Mouse (Mus musculus) layer of hippocampus, adult 8-10 months (tissue): Measurements from ENCODE around the gene Bend7. TPM values are rescaled to one million over a fixed set of nuclear protein-coding genes. Genes with fewer than 3 reads are reported as not detected.

Experiments
- DNase-seq, 2 experiments: peaks; one replicate each; pipeline ENCODE4 v3.0.0; 2022; ENCODE audit warnings: low spot score in 2 of 2
- total RNA-seq, 4 experiments: library from RNA; stranded (reverse); gene quantifications; 2 replicates each; pipeline ENCODE4 v1.2.4; 2022

The Bend7 gene
- total RNA-seq, 4 experiments from 2014 or later, result 1.6 to 2.2 (median 1.9) TPM

DNA sequence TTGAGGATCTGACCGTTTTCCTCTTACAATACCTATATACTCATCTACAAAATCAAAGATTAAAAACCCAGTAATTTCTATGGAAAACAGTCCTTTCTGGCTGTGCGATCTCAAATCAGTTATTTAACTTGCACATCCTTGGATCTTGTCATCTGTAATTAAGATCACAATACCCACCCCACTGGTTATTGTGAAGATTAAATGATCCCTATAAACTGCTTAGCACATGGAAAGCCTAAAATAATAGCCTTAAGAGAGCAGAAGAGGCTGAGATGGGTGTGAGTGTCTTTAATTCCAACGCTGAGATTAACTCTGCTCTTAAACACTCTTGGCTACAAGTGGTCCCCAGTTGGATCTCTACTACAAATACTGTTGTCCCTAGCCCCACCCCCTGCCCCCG lies 64.8 kb downstream of the Bend7 start:
- DNase-seq, result no peak

DNA sequence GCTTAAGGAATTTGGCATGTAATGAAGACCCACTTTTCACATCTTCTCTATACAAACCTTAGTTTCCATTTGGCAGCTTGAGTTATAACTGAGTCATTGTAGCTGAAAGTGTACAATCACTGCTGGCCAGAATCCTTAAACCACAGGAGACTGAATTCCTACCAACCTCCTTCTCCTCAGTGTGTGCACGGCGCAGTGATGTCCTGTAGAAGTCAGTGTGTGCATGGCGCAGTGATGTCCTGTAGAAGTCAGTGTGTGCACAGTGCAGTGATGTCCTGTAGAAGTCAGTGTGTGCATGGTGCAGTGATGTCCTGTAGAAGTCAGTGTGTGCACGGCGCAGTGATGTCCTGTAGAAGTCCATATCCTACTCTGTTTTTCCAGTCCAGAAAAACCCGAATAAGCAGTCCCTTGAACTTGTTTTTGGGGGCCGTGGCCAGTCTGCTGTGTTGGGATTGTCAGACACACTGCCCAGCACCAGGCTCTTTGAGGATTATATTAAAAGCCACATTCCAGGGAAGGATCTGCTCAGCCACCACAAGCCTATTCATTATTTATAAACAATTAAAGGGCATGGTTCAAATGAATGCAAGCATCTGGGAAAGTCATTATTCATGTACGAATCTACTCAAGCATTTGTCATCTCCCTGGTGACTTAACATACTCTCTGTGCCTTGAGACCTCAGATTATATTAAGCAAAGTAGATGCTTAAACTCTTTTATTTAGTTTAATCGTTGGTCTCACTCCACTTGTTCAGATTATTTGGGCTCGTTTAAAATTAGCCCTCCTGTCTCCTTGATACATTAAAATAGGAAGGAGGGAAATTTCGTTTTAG lies 65.4 kb downstream of the Bend7 start:
- no peak for DNase-seq

- DNase-seq, result no peak
Measured at GRCm38 (mm10) chr2:4784012-4784411, 66.4 kb downstream of the Bend7 start.

DNA sequence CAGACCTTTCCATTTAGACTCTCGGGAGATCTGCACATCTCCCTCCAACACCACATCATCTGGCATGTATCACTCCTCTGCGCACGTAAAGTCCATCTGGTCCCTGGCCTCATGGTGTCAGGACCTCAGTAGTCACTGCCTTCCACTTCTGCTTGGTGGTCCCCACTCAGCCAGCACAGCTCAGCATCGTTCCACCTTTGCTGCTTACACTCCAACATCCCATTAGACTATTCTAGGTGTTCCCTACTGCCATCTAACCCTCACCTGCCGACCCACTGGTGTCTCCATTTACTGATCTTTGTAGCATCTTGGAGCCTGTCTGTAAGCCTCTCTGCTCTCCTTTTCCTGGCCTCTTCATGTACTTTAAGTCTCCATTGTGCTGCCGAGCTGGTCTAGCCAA lies 67.4 kb downstream of the Bend7 start:
- no peak for DNase-seq

DNA sequence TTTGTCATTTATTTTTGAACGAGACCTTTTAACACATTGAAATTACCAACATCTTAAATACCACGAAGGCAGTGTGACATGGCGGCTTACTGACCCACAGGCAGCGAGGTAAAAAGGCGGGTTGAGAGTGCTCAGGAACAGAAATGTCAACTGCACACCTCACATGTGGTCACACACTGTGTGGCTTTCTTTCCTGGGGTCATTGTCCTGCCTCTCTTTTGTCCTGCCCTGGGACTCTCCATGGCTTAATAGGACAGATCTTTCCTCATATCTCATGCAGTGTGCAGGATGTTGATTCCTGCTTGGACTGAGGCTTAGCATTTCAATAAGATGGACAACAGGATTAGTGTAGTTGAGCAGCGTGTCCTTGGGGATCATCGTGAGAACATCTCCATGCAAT lies 69.6 kb downstream of the Bend7 start:
- no peak for DNase-seq

- DNase-seq, result no peak
Measured at GRCm38 (mm10) chr2:4791646-4792045, 74.0 kb downstream of the Bend7 start.

- DNase-seq, result no peak
Measured at GRCm38 (mm10) chr2:4792554-4792953, 74.9 kb downstream of the Bend7 start.

DNA sequence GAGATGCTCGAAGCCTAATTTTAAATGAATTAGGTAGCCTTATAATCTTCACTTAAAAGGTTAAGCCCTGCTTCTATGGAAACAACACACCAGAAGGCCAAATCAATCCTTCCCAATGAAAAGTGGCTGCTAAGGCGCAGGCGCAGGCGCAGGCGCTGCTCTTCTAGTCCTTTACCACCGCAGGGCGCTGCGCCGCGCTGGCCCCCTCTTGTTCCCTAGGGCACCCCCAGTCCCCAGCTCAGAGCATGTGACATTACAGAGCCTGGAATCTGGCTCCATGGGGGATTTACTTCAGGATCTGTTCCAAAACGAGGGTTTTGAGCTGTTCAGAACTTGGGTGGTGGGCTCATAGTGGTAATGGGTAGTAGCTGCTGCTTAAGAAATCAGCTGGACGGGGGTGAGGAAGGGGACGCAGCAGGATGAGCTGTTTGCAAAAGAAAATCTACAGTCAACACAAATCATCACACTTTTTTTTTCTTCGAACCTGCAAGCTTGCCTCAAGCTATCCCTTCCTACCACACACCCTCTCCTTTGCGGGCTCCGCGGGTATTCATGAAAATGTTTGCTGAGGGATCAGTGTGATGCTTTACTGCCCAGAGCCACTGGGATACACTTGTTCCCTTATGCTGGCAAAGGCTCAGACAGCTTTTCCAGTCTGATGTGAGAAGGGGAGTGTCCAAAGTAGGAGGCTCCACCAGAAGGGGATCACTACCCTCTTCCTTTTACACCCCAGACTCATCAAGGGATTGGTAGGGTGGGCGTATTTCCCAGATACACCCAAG lies 85.0 kb downstream of the Bend7 start:
- DNase-seq, result no peak

DNA sequence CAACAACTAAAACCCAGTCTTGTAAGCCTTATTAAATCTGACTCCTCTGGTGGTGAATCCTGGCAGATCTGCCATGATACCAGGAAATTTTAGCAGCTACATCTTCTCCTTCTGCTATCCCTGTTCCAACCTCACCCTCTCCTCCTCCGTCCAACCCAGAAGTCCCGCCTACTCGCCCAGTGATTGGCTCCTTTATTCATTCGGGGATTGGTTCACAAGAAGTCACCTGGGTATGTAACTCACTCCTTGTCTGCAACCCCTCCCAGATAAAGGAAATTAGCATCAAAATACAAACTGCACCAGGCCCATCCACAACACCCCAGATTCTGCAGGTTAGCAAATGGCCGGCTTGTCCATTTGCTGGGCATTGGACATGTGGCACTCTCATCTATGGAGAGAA lies 98.7 kb downstream of the Bend7 start:
- DNase-seq, result no peak

- DNase-seq, result no peak
Measured at GRCm38 (mm10) chr2:4817678-4818077, 100.0 kb downstream of the Bend7 start.

- no peak for DNase-seq
Measured at GRCm38 (mm10) chr2:4820230-4820629, 102.6 kb downstream of the Bend7 start.

DNA sequence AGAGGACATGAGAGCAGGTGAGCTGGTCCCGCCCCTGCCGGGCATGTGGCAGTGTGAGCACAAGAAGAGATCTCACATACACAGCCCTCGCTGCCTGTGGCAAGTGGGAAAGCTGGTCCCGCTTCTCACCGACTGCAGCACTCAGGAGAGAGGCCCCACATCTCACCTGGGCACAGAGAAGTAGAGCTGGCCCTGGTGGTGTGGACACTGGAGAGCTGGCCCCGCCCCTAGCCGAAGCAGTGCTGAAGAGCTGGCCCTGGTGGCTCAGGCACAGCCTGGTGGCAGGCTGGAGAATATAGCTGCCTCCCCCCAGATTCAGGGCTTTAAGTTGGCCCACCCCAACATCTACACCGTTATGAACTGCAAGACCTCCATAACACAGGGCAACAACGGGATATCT lies 106.4 kb downstream of the Bend7 start:
- no peak for DNase-seq

DNA sequence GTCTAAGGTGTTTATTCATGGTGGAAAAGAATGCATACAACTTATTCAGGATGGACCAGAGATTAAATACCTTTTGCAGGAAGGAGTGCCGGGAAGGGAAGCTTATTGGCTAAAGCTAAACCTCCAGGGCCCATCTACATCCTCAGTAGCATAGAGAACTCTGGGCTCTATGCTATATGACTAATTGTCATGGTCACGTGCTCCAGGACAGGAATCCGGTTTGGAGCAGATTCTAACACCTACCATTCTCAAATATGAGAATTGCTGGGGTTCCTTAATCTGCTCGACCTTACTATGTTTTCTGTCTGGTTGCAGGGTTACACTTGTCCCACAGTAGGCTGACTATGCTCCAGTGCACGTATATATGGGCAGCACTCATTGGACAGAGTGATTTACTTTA lies 110.4 kb downstream of the Bend7 start:
- no peak for DNase-seq

DNA sequence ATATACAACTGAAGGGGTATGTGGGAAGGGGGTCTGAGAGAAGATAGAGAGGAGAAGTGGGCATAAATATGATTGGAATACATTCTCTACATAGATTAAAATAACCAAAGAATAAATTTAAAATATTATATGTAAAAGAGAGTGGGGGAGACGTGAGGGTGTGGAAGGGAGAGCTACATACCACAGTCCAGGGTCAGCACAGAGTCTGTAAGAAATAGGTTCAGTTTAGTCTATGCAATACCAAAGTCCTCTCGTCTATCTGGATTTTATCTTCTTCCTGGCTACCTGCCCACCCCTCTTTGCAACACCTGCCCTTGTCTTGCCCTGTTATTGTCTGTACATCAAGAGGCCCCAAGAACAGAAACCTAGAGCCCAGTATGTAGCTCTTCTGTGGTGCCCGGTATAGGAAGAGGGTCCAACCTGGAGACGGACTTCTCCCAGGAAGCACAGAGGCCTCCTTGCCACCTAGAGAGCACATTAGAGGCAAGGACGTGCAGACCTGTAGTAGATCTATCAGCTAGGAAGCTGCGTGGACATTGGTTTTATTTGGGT lies 110.9 kb downstream of the Bend7 start:
- no peak for DNase-seq

- no peak for DNase-seq
Measured at GRCm38 (mm10) chr2:4829007-4829406, 111.4 kb downstream of the Bend7 start.

DNA sequence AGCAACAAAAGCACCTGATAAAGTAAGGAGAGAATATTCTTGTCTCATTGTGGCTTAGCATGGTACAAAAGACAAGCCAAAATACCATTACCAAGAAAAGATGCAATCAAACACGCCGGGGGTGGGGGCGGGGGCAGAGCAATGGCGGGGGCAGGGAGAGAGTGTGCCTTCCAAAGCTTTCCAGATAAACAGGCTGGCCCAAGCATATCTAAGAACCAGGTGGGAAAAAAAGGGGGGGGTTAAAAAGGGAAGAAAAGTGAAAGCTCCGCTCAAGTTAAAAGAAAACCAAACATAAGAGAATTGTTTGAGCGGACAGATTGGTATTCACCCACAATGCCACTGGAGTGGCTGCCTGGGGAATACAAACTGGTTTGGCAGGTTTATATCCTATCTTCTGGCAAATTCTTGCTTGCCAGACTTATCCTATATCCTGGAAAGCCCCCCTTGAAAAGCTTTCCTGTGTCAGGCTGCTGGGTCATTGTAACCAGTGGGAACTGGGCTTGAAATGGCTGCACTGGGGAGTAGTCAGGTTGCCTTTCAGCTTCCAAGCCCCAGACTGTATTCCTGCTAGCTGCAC lies 111.9 kb downstream of the Bend7 start:
- DNase-seq, result no peak

DNA sequence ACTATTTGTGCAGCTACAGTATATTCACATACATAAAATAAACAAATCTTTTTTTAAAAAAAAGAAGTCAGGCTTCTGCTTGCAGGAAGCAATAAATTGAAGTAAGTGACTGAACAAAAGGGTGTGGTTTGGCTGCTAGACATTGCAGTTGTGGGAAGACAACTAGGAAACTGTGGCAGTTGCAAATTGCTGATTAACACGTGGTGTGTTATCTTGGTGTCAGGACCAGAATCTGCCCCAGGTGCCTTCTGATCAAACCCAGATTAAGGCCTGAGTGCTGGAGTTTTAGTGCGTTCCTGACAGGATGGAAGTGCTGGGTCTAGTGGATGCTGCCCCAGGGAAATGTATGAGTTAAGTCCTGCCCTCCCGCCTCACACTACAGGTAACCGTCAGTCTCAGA lies 113.9 kb downstream of the Bend7 start:
- DNase-seq, result no peak

DNA sequence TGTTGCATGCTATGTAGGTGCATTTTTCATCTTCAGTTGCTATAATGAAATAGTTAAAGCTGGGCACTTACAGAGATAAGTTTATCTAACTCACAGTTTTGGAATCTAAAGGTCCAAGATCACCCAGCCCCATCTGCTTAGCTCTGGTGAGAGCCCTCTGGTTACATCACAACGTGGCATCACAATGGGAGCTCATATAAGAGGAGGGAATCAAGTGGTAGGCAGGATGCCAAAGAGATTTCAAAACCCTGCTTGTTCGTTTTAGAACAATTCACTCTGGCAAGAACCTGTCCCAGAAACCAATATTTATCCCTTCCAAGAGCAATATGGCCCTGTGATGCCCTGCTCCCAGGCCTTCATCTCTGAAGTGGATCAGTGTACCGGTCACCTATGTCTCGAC lies 114.5 kb downstream of the Bend7 start:
- no peak for DNase-seq

GRCm38 (mm10) chr2:4849449-4849848 lies 131.8 kb downstream of the Bend7 start:
- DNase-seq, result no peak
